Mouse (Mus musculus) CH12.LX (cell line): ENCODE data around the gene Cped1. TPM values are rescaled to one million over a fixed set of nuclear protein-coding genes. Genes with fewer than 3 reads are reported as not detected.

ENCODE experiments used
- DNase-seq: peaks from one replicate; pipeline ENCODE4 v3.0.0-alpha.2; 2013; ENCODE audit errors: extremely low read depth
- H3K27ac ChIP-seq: 2 replicates; pipeline ENCODE4 v1.5.1; 2012; ENCODE audit warnings: low read depth, mild to moderate bottlenecking, control low read depth, moderate library complexity; ENCODE audit not compliant: insufficient read depth
- H3K27me3 ChIP-seq: replicated peaks from 2 replicates; pipeline ENCODE3; 2012; ENCODE audit warnings: inconsistent platforms
- H3K36me3 ChIP-seq, 2 experiments: replicated peaks in 1 of 2; 2 replicates each; pipeline versions ENCODE3 to v1.6.1; 2012; ENCODE audit warnings: inconsistent platforms in 1 of 2, low read length in 1 of 2, mild to moderate bottlenecking in 1 of 2, mixed read lengths in 1 of 2, moderate library complexity in 1 of 2; ENCODE audit not compliant: control insufficient read depth in 1 of 2, insufficient read depth in 1 of 2
- H3K4me1 ChIP-seq, 2 experiments: 2 replicates each; pipeline ENCODE4 v1.6.1; 2012; ENCODE audit warnings: inconsistent platforms in 1 of 2, moderate library complexity in 1 of 2; ENCODE audit not compliant: insufficient read depth in 2 of 2, control insufficient read depth in 1 of 2
- H3K4me2 ChIP-seq: 2 replicates; pipeline ENCODE4 v1.6.1; 2012; ENCODE audit warnings: low read depth, mild to moderate bottlenecking, control low read depth; ENCODE audit not compliant: poor library complexity, insufficient read depth, severe bottlenecking
- H3K4me3 ChIP-seq, 3 experiments: fragments of 150-350 bp in 1 of 3; sonication (generic) in 1 of 3; replicated peaks in 1 of 3; 2 replicates each; pipeline versions ENCODE3 to v1.5.1; 2011 to 2012; ENCODE audit warnings: low read depth in 2 of 3, low read length in 2 of 3, mild to moderate bottlenecking in 2 of 3, moderate library complexity in 2 of 3, control low read depth in 1 of 3, improper control_type of control experiment in 1 of 3, inconsistent platforms in 1 of 3, mixed read lengths in 1 of 3; ENCODE audit not compliant: poor library complexity in 1 of 3
- H3K79me2 ChIP-seq: replicated peaks from 2 replicates; pipeline ENCODE4 v1.6.1; 2012; ENCODE audit warnings: mild to moderate bottlenecking, moderate library complexity; ENCODE audit not compliant: control insufficient read depth, poor library complexity, insufficient read depth, severe bottlenecking; ENCODE audit errors: extremely low read depth
- H3K9ac ChIP-seq: 2 replicates; pipeline ENCODE4 v1.6.1; 2012; ENCODE audit warnings: low read depth, mild to moderate bottlenecking, control low read depth, moderate library complexity; ENCODE audit not compliant: insufficient read depth
- H3K9me3 ChIP-seq: replicated peaks from 2 replicates; pipeline ENCODE3; 2012; ENCODE audit warnings: low read length, inconsistent platforms, mixed read lengths
- CHD1 ChIP-seq: IDR thresholded peaks from 2 replicates; pipeline ENCODE4 v1.6.1; 2012; ENCODE audit warnings: low read depth, low read length, improper control_type of control experiment, inconsistent platforms
- CHD2 ChIP-seq: IDR thresholded peaks from 2 replicates; pipeline ENCODE4 v1.6.1; 2011; ENCODE audit warnings: low read length, improper control_type of control experiment
- CTCF ChIP-seq, 2 experiments: IDR thresholded peaks in 1 of 2; conservative IDR thresholded peaks in 1 of 2; 2 replicates each; pipeline ENCODE4 v1.5.1; 2011 to 2012; ENCODE audit warnings: low read depth in 2 of 2, low read length in 2 of 2, improper control_type of control experiment in 1 of 2, inconsistent platforms in 1 of 2, mild to moderate bottlenecking in 1 of 2, moderate library complexity in 1 of 2
- E2F4 ChIP-seq: IDR thresholded peaks from 2 replicates; pipeline ENCODE4 v1.6.1; 2011; ENCODE audit warnings: low read depth, low read length, improper control_type of control experiment; ENCODE audit not compliant: insufficient replicate concordance
- IRF4 ChIP-seq: IDR thresholded peaks from 2 replicates; pipeline ENCODE4 v1.6.1; 2014; ENCODE audit warnings: low read depth, mild to moderate bottlenecking, inconsistent platforms, low read length, improper control_type of control experiment
- MAX ChIP-seq: IDR thresholded peaks from 2 replicates; pipeline ENCODE4 v1.6.1; 2011; ENCODE audit warnings: low read length, improper control_type of control experiment
- MXI1 ChIP-seq: IDR thresholded peaks from 2 replicates; pipeline ENCODE4 v1.6.1; 2011; ENCODE audit warnings: mild to moderate bottlenecking, low read depth, low read length, improper control_type of control experiment
- MYC ChIP-seq: IDR thresholded peaks from 2 replicates; pipeline ENCODE4 v1.6.1; 2011; ENCODE audit warnings: low read depth, mild to moderate bottlenecking, improper control_type of control experiment, low read length
- NELFE ChIP-seq: IDR thresholded peaks from 2 replicates; pipeline ENCODE4 v1.6.1; 2011; ENCODE audit warnings: low read depth, low read length, improper control_type of control experiment
- NRF1 ChIP-seq: IDR thresholded peaks from 2 replicates; pipeline ENCODE4 v1.6.1; 2014; ENCODE audit warnings: low read depth, mild to moderate bottlenecking, inconsistent platforms, low read length, improper control_type of control experiment, moderate library complexity
- PAX5 ChIP-seq: IDR thresholded peaks from 2 replicates; pipeline ENCODE4 v1.6.1; 2012; ENCODE audit warnings: low read length, inconsistent platforms, mixed read lengths
- POLR2A ChIP-seq: IDR thresholded peaks from 2 replicates; pipeline ENCODE4 v1.6.1; 2011; ENCODE audit warnings: low read depth, mild to moderate bottlenecking, improper control_type of control experiment, low read length
- POLR2AphosphoS2 ChIP-seq: IDR thresholded peaks from 2 replicates; pipeline ENCODE4 v1.6.1; 2011; ENCODE audit warnings: low read depth, low read length, improper control_type of control experiment
- RAD21 ChIP-seq: IDR thresholded peaks from 2 replicates; pipeline ENCODE4 v1.6.1; 2011; ENCODE audit warnings: low read depth, mild to moderate bottlenecking, low read length, improper control_type of control experiment, moderate library complexity
- RCOR1 ChIP-seq: conservative IDR thresholded peaks from 2 replicates; pipeline ENCODE4 v1.6.1; 2012; ENCODE audit warnings: low read depth, mild to moderate bottlenecking, inconsistent platforms, low read length, improper control_type of control experiment
- SIN3A ChIP-seq: IDR thresholded peaks from 2 replicates; pipeline ENCODE4 v1.6.1; 2012; ENCODE audit warnings: low read length, improper control_type of control experiment, inconsistent platforms
- SMC3 ChIP-seq: IDR thresholded peaks from 2 replicates; pipeline ENCODE4 v1.6.1; 2011; ENCODE audit warnings: low read depth, low read length, improper control_type of control experiment
- TCF12 ChIP-seq: IDR thresholded peaks from 2 replicates; pipeline ENCODE4 v1.6.1; 2014; ENCODE audit warnings: low read depth, mild to moderate bottlenecking, inconsistent platforms, low read length, improper control_type of control experiment
- UBTF ChIP-seq: IDR thresholded peaks from 2 replicates; pipeline ENCODE4 v1.6.1; 2012; ENCODE audit warnings: low read depth, mild to moderate bottlenecking, inconsistent platforms, low read length, improper control_type of control experiment, moderate library complexity
- ZC3H11A ChIP-seq: IDR thresholded peaks from 2 replicates; pipeline ENCODE4 v1.6.1; 2012; ENCODE audit warnings: low read depth, mild to moderate bottlenecking, inconsistent platforms, low read length, improper control_type of control experiment
- ZKSCAN1 ChIP-seq: IDR thresholded peaks from 2 replicates; pipeline ENCODE4 v1.6.1; 2012; ENCODE audit warnings: low read depth, inconsistent platforms, low read length, improper control_type of control experiment, borderline replicate concordance
- dilution Hi-C: fragments of 300-500 bp; cut with MboI; formaldehyde crosslinking; loops from 2 replicates; pipeline ENCODE4 v1.14.3; 2020; ENCODE audit warnings: low sequenced_read_pairs; ENCODE audit not compliant: extremely low pct_unique_long_range_greater_than_20kb, extremely low pct_ligation_motif_present
- in situ Hi-C: fragments of 300-500 bp; cut with MboI; formaldehyde crosslinking; loops from 3 replicates; pipeline ENCODE4 v1.14.3; 2019; ENCODE audit warnings: low sequenced_read_pairs, low pct_ligation_motif_present, low pct_unique_long_range_greater_than_20kb, mixed read lengths
- polyA plus RNA-seq: library from polyadenylated mRNA; unstranded; fragments of >175 nt; gene quantifications from 2 replicates; pipeline ENCODE4 v1.2.1, GENCODE M21; 2012; ENCODE audit warnings: low read depth; ENCODE audit not compliant: insufficient read length
- total RNA-seq, 2 experiments: library from RNA; depleted of rRNA; stranded (reverse); fragments of 300-350 nt in 1 of 2; fragments of >200 nt in 1 of 2; gene quantifications; 2 replicates each; pipeline ENCODE4 v1.2.3; 2012 to 2014

The Cped1 gene
- total and polyA plus RNA-seq, 3 experiments: 0.51 to 6.8 (median 1.1) TPM

- H3K4me1 ChIP-seq: no peaks in the 10 kb centered on the region
- dilution Hi-C loops (no loop called here), in situ Hi-C loops (loop anchor here (10.0 kb wide), 1 partner anchor 284 kb away; no protein-coding TSS in a partner anchor)
- H3K9me3 ChIP-seq: no peaks in the 10 kb centered on the region
- no peak overlapping the region for H3K4me3 ChIP-seq
- no peak overlapping the region for H3K9ac ChIP-seq
- H3K27ac ChIP-seq: no peak overlapping the region
- no peak for DNase-seq
- H3K36me3 ChIP-seq: no peaks in the 10 kb centered on the region
- H3K79me2 ChIP-seq: no peaks in the 10 kb centered on the region
- no peak overlapping the region for H3K4me2 ChIP-seq
- TF ChIP-seq RCOR1: no peak
- TF ChIP-seq ZKSCAN1: no peak
- TF ChIP-seq SMC3: no peak
- TF ChIP-seq RAD21: no peak
- no peak for TF ChIP-seq CTCF (conservative IDR thresholded peaks at IDR 0.05 in 1 of 2, IDR thresholded peaks at IDR 0.05 in 1 of 2; ENCODE audit: low read depth in 2 of 2, low read length in 2 of 2)
- TF ChIP-seq NRF1: no peak
- no peak for TF ChIP-seq POLR2A
- no peak for TF ChIP-seq UBTF
- no peak for TF ChIP-seq POLR2AphosphoS2
- TF ChIP-seq IRF4: no peak
- no peak for TF ChIP-seq PAX5
- TF ChIP-seq E2F4: no peak
- no peak for TF ChIP-seq MAX
- H3K27me3 ChIP-seq: no peaks in the 10 kb centered on the region
Observed at GRCm38 (mm10) chr6:22078686-22079264, 93.1 kb downstream of the Cped1 start.

- H3K27ac ChIP-seq: no peak overlapping the region
- dilution Hi-C loops (no loop called here), in situ Hi-C loops (no loop called here)
- no peak overlapping the region for H3K4me3 ChIP-seq
- H3K9me3 ChIP-seq: no peaks in the 10 kb centered on the region
- no peak for TF ChIP-seq SIN3A
- TF ChIP-seq MYC: no peak
- no peak for TF ChIP-seq CHD2
- no peak for TF ChIP-seq MXI1
- no peak for TF ChIP-seq TCF12
- no peak for TF ChIP-seq ZKSCAN1
- TF ChIP-seq ZC3H11A: no peak
- no peak for TF ChIP-seq NELFE
- no peak for TF ChIP-seq CHD1
- H3K27me3 ChIP-seq: no peaks in the 10 kb centered on the region
- no peak overlapping the region for H3K9ac ChIP-seq
- H3K79me2 ChIP-seq: no peaks in the 10 kb centered on the region
- no peaks in the 10 kb centered on the region for H3K4me1 ChIP-seq
- H3K36me3 ChIP-seq: no peaks in the 10 kb centered on the region
- H3K4me2 ChIP-seq: no peak overlapping the region
- no peak for DNase-seq
Observed at GRCm38 (mm10) chr6:22086056-22086455, 100.3 kb downstream of the Cped1 start.
